Mouse (Mus musculus): Measurements from ENCODE around the gene Tecta. TPM values are rescaled to one million over a fixed set of nuclear protein-coding genes. Genes with fewer than 3 reads are reported as not detected.

The Tecta gene
- polyA plus RNA-seq (2017; shearing (Covaris generic)), result not detected

GRCm38 (mm10) chr9:42399829-42400228 lies at the start of gene Tecta:
Gene Tecta, minus strand, starts transcription at chr9:42399929.

Other genes starting within 250 kb of the Tecta start
- gene Sc5d, start 135.7 kb downstream of the Tecta start, polyA plus RNA-seq (2017; shearing (Covaris generic)), result 71.7 TPM
- 33.9 TPM for gene Tbcel, start 107.9 kb upstream of the Tecta start, polyA plus RNA-seq (2017; shearing (Covaris generic))

Data from naive thymus-derived CD4-positive, alpha-beta T cell, adult 5 months (primary cell).